Mouse (Mus musculus) left cerebral cortex, adult 18-20 months (tissue): ENCODE data around the gene Krt80. TPM values are rescaled to one million over a fixed set of nuclear protein-coding genes. Genes with fewer than 3 reads are reported as not detected.

ENCODE experiments used
- DNase-seq, 2 experiments: peaks; one replicate each; pipeline ENCODE4 v3.0.0; 2021 to 2022; ENCODE audit warnings: low spot score in 2 of 2, mixed read lengths in 1 of 2
- long read RNA-seq, 2 experiments: library from polyadenylated mRNA; stranded (forward); transcript quantifications; one replicate each; pipeline ENCODE4 v2.0.0; 2021
- total RNA-seq, 2 experiments: library from RNA; stranded (reverse); gene quantifications; 2 replicates each; pipeline ENCODE4 v1.2.3; 2021

Gene Krt80
- total RNA-seq = 1 to 10 TPM; 2.2 to 3.3 TPM
- long read RNA-seq, experiment 1, partial matches to known transcripts = 1 of 4 reads
- long read RNA-seq, experiment 1, other reads (novel, unspliced or antisense) = 0 of 4 reads
- long read RNA-seq, experiment 2, partial matches to known transcripts = 0 of 1 reads
- long read RNA-seq, experiment 2, other reads (novel, unspliced or antisense) = 0 of 1 reads

DNA sequence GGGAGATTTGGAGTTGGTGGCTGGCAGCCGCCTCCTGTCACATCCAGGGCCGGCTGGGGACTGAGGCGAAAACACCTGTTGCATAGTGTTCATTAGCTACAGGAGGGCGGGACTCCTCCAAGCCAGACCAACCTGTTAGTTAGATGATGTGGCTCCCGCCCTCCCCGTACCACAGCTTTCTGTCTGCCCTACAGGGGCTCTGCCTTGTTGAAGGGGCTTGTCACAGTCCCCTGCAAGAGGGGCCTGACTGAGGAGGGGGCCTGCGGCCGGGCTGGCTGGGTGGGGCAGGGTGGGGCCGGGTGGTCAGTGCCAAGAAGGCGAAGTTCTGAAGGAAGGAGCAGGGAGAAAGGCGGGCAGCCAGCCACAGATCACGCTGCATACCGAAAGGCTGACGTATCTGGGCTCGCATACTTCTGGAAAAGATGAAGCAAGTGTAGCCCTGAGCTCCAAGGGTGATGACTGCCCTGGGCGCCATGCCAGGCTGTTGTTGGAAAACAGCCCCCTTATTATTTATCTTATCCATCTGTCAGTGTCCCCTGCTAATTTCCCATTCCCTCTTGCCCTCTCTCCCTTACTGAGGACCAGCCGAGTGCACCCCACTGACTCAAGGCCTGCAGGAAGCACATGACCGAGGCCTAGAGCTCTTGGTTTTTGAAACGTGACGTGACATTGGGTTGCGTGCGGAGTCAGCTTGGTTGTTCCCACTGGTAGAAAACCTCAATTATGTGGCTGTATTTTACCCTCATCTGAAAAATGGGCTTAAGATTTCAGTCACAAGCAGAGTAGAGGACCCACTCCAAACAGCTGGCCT is at the start of gene Krt80:
TSS of gene Krt80 (minus strand) at position 62 of the 811 bp plus-strand sequence.
- no peak for DNase-seq

DNA sequence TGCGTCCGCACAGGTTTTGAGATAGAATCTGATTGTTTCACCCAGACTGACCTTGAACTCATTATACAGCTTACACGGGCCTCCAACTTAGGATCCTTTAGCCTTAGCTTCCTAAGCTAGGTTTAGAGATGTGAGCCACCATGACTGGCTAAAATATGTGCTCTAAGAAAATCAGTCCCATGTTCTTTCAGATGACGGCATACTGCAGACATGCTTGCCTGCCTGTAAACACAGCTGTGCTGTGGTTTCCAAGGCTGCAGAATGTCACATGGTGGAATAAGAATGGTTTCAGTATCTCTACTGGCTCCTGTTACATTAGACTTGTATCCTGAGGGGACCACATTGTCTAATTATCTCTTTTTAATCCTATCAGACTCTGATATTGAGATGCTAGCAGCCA is 49.0 kb upstream of the Krt80 start:
- no peak for DNase-seq

DNA sequence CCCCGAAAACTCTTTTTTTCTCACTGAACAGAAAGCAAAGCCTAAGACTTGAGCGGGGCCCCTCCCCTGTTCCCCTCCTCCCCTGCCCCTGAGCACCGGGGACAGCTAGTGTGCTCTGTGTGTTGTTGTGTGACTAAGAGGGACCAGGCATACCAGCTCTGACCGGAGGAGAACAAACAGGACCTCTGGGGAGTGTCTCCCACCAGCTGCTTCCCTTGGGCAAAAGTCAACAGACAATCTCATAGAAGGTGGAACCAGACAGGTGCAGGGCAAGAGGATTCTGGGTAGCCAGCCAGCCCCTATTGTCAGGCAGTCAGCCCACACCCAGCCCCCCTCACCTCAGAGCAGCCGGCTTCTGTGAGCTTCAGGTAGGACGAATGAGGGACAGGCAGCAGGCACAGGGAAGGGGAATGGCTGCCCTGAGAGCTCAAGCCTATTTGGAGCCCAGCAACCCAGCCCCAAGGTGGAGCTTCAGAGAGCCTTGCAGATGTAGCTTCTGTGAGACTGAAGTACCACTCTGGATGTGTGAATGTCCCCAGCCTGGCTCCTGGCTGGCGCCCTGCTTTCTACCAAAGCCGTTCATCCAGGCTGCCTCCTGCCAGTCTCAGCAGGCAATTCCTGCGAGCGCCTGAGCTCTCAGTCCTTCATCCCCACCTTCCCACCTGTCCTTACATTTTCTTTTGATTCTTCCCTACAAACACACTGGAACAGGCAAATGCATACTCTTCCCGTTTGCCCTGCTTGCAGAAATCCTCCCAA is 45.0 kb upstream of the Krt80 start:
- no peak for DNase-seq

DNA sequence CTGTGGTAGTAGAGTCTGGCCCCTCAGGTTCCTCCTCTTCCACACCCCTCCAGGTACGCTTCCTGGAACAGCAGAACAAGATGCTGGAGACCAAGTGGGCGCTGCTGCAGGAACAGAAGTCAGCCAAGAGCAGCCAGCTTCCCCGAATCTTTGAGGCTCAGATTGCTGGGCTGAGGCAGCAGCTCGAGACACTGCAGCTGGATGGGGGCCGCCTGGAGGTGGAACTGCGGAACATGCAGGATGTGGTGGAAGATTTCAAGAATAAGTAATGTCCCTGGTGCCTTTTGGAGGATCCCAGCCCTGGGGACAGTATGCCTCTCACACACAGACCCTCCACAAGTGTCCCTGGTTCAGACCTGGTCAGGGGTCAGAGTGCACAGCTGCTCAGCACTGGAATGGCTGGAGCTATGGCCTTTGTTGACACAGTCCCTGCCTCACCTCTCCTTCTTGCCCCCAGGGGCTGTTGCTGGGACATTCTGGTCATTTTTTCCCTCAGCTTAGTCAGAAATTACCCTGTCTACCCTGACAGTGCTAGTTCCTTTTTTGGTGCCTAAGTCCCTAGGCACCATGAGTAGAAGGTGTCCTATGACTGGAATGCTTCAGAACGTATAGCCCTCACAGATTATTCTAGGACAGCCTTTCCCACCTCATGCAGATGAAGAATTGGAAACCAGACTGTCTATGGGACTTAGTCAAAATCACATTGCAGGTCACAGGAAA is 44.1 kb upstream of the Krt80 start:
- no peak for DNase-seq

DNA sequence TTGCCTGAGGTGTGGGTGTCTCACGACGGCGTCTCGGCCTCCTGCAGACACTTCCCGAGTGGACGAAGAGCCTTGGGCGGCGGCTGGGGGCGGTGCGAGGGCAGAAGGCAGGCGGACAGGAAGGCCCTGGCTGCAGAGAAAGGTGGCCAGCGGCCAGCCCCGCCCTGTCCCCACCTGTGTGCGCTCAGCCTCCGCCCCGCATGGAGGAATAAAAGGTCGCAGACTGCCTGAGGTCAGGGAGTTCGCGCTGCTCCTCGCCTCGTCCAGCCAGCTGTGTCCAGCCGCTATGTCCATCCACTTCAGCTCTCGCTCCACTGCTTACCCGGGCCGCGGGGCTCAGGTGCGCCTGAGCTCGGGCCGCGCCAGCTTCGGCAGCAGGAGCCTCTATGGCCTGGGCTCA is 42.2 kb upstream of the Krt80 start:
- DNase-seq = no peak

DNA sequence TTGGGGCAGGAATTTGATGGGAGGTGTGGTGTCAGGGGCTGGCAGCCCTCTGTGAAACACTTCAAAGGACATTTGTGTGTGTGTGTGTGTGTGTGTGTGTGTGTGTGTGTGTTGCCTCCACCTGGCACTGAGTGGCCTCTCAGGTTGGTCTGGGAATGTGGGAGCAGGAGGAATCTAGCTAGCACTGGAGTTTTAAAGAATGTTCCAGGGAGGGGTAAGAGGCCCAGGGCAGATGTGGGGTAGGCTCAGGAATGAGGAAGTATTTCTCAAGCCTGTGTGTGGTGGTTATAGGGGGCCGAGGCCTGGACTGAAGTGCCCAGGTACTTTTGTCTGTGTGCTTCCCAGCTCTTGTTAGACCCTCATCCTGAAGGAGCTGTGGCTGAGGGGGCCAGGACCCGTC is 40.8 kb upstream of the Krt80 start, which contains the start of gene Krt7:
TSS of gene Krt7 (plus strand) at position 269 of the 400 bp plus-strand sequence.
- DNase-seq = no peak

- DNase-seq = no peak
Observed at GRCm38 (mm10) chr15:101398269-101398668, 28.3 kb upstream of the Krt80 start.

DNA sequence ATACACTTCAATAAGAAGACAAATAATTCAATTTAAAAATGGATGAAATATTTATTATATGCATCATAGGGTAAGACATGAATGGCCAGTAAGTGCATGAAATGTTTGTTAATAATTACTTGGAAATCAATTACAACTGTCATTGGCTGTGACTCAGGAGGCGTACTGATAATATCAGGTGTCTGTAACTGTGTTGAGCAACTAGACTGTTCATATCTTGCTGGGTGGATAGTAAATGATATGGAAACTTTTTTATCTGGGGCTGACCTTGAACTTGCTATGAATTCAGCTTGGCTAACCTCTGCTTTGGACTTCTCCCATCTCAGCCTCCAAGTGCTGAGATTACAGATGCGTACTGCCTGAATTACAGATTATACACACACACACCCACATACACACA is 27.7 kb upstream of the Krt80 start:
- no peak for DNase-seq

GRCm38 (mm10) chr15:101396921-101397320 is 27.0 kb upstream of the Krt80 start:
- DNase-seq = no peak

- DNase-seq = no peak
Observed at GRCm38 (mm10) chr15:101396466-101396865, 26.5 kb upstream of the Krt80 start.

- DNase-seq = no peak
Observed at GRCm38 (mm10) chr15:101394908-101395307, 24.9 kb upstream of the Krt80 start.

DNA sequence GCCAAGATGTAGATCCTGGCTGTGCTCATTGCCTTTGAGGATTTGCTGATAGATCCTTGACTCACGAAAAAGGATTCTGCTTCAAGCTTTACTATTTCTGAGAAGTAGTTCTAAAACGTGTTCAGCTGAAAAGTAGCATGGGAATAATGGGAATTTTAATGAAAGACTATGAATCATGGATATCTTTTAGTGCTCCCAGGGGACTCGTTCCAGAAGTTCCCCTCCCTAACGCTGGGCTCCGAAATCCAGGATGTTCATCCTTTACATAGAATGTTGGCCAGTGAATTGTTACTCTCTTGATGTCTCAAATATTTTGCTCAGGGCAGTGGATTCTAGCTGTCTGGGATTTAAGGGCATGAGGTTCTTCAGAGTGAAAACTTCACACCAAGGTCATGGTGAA is 22.3 kb upstream of the Krt80 start:
- DNase-seq = no peak

DNA sequence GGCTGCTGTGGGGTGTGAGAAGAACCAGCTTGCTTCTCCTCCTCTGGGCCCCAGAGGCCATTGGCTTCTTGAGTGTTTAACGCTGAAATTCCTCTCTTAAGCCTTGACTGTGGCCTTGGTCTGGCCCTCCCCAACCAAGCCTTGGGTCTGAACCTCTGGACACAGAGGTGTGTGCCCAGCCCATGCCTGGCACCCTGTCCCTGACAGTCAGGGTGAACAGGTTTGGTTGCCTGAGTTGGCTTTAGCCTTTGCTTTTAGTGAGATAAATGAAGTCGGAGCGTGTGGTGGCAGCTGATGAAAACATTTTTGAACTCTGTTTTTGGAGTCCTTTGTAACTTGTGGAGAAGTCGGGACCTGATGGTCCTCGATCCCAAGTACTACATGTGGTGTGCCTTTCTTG is 20.2 kb upstream of the Krt80 start:
- DNase-seq = no peak

GRCm38 (mm10) chr15:101388034-101388541 is 18.1 kb upstream of the Krt80 start:
- DNase-seq = peak; percentile 29 to 44

DNA sequence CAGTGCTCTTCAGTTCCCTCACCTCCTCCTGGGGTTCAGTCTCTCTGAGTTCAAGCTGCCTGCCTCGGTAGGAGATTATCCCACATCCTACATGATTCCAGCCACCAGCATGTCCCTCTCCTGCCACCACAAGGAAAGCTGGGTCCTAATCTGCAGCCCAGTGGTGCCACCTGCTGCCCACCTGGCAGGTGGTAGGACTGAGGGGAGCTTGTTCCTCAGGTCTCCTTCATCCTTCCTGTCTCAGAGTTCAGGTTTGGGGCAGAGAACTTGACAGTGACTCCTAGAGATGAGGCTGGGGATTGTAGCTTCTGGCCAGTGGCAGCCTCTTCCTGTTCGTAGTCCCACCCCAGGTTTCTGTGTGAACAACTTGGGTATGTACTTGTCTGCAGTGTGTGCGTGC is 17.2 kb upstream of the Krt80 start:
- peak in 1 of 2 experiments; percentile 30 for DNase-seq

DNA sequence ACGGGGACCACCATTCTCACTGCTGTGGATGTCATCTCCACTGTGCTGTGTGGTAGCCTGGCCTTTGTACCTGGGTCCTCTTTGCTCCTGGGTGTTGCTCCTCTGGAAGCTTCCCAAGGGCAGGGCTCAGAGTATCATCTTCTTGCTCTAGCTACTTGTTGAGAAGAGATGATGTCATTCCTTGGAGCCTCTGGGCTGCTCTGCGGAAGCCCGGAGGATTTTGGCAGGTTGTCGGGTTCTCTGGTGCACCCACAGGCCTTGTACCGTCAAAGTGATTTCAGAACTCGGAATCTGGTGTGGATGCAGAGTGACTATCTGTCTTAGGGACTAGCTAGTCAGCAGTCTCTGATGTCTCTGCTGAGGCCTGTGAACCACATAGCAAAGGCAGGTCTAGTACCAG is 15.1 kb upstream of the Krt80 start:
- DNase-seq = no peak

DNA sequence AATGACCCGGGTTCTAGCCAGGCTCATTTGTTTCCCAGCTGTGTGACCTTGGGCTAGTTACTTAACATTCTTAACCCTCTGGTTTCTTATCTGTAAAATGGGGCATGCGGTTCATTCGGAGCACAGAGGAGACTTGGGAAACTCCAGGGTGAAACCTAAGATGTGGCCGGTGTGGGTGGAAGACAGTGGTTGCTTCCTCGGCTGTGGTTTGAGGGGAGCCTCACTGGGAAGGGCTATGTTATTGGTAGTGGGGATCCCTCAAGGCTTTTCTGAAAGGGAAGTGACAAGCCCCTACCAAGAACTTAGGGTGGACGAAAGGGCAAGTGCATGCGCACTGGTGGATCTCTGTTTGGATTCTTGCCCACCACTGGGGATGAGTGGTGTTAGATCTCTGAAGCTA is 14.6 kb upstream of the Krt80 start:
- DNase-seq = no peak

- no peak for DNase-seq
Observed at GRCm38 (mm10) chr15:101382811-101383210, 12.8 kb upstream of the Krt80 start.

- no peak for DNase-seq
Observed at GRCm38 (mm10) chr15:101381758-101382157, 11.8 kb upstream of the Krt80 start.

DNA sequence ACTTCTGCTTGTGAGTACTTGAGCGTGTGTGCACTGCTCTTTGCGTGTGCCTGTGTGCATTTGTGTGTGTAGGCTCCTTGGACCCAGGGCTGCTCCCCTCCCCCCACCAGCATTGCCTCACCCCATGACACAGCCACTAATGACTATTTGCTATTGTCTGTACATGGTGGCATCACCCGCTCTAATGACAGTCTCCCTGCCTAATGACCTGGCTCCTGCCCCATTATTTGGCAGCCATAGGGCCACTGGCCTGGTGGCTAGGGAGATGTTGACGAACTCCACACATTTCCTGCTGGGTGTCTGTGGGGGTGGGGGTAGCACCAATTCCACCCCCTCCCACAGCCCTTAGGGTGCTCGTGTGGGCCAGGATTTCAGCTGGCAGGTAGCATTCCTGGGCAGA is 8.7 kb upstream of the Krt80 start:
- DNase-seq = no peak

GRCm38 (mm10) chr15:101376776-101377061 is 6.8 kb upstream of the Krt80 start:
- no peak for DNase-seq
